Mouse (Mus musculus) bone marrow, adult 2 months (tissue): Measurements from ENCODE around the gene Tmem44. TPM values are rescaled to one million over a fixed set of nuclear protein-coding genes. Genes with fewer than 3 reads are reported as not detected.

Experiments
- H3K27ac ChIP-seq: fragments of 200-500 bp; 2 replicates; pipeline ENCODE4 v1.5.1; 2012; ENCODE audit warnings: low read depth, mild to moderate bottlenecking, control low read depth, inconsistent platforms, low read length; ENCODE audit not compliant: control insufficient read depth, poor library complexity, insufficient read depth
- H3K4me1 ChIP-seq: fragments of 200-500 bp; 2 replicates; pipeline ENCODE4 v1.6.1; 2011; ENCODE audit warnings: low read length; ENCODE audit not compliant: control insufficient read depth, insufficient read depth
- H3K4me3 ChIP-seq: fragments of 200-500 bp; replicated peaks from 2 replicates; pipeline ENCODE3; 2011; ENCODE audit warnings: mild to moderate bottlenecking, low read depth, low read length, control low read depth; ENCODE audit not compliant: control insufficient read depth
- CTCF ChIP-seq: fragments of 200-500 bp; IDR thresholded peaks from 2 replicates; pipeline ENCODE4 v1.5.1; 2011; ENCODE audit warnings: low read length, control low read depth; ENCODE audit not compliant: control insufficient read depth, insufficient read depth
- POLR2A ChIP-seq: fragments of 200-500 bp; IDR thresholded peaks from 2 replicates; pipeline ENCODE4 v1.6.1; 2011; ENCODE audit warnings: low read depth, mild to moderate bottlenecking, control low read depth, low read length, borderline replicate concordance; ENCODE audit not compliant: control insufficient read depth
- WGBS: fragments of 180-500 bp; shearing (Covaris S2); methylation state at CpG from one replicate; pipeline ENCODE4 v1.1.7; 2018; 5-methylcytosine and 5-hydroxymethylcytosine counted together
- polyA plus RNA-seq: library from polyadenylated mRNA; stranded (reverse); fragments of >200 nt; gene quantifications from 2 replicates; pipeline ENCODE4 v1.2.4, GENCODE M21; 2011; ENCODE audit warnings: low replicate concordance; ENCODE audit not compliant: missing spikeins, insufficient read depth, insufficient read length

Gene Tmem44
- polyA plus RNA-seq, 1 experiment = 7.6 TPM

GRCm38 (mm10) chr16:30530815-30531214 is 19.8 kb downstream of the Tmem44 start:
- WGBS = 64% methylated on average over 4 of the region's 4 CpGs
- TF ChIP-seq CTCF = peak; percentile 49
- TF ChIP-seq POLR2A = no peak
- H3K4me3 ChIP-seq = no peak overlapping the region
- H3K27ac ChIP-seq = no peak overlapping the region
- H3K4me1 ChIP-seq = peaks cover 2% of the 10 kb centered on the region; the same call in 1 of the 2 replicates

GRCm38 (mm10) chr16:30528386-30528785 is 22.3 kb downstream of the Tmem44 start:
- no peaks in the 10 kb centered on the region; the same call in 1 of the 2 replicates for H3K4me1 ChIP-seq
- H3K4me3 ChIP-seq = no peak overlapping the region
- H3K27ac ChIP-seq = no peak overlapping the region
- TF ChIP-seq POLR2A (no peak), CTCF (no peak)
- 63% methylated on average over 8 of the region's 8 CpGs for WGBS

- Histone ChIP-seq H3K27ac (no peak overlapping the region), H3K4me3 (no peak overlapping the region), H3K4me1 (no peaks in the 10 kb centered on the region; the same call in 1 of the 2 replicates)
- TF ChIP-seq POLR2A = no peak
- no peak for TF ChIP-seq CTCF
- WGBS = 65% methylated on average over 2 of the region's 2 CpGs
These were observed 22.8 kb downstream of the Tmem44 start for GRCm38 (mm10) chr16:30527889-30528288.

GRCm38 (mm10) chr16:30525756-30526155 is 24.9 kb downstream of the Tmem44 start:
- WGBS = 69% methylated on average over 14 of the region's 14 CpGs
- Histone ChIP-seq H3K27ac (no peak overlapping the region), H3K4me3 (no peak overlapping the region), H3K4me1 (no peaks in the 10 kb centered on the region; the same call in 1 of the 2 replicates)
- TF ChIP-seq POLR2A = no peak
- TF ChIP-seq CTCF = no peak

- WGBS = 84% methylated on average over 6 of the region's 6 CpGs
- Histone ChIP-seq H3K27ac (no peak overlapping the region), H3K4me1 (no peaks in the 10 kb centered on the region; the same call in 1 of the 2 replicates), H3K4me3 (no peak overlapping the region)
- TF ChIP-seq CTCF = no peak
These were observed 26.2 kb downstream of the Tmem44 start for GRCm38 (mm10) chr16:30524481-30524880.

- H3K4me1 ChIP-seq = no peaks in the 10 kb centered on the region; the same call in 1 of the 2 replicates
- no peak overlapping the region for H3K27ac ChIP-seq
- WGBS = 84% methylated on average over 10 of the region's 10 CpGs
- H3K4me3 ChIP-seq = no peak overlapping the region
- TF ChIP-seq POLR2A (no peak), CTCF (no peak)
These were observed 28.2 kb downstream of the Tmem44 start for GRCm38 (mm10) chr16:30522253-30522940.

- Histone ChIP-seq H3K27ac (no peak overlapping the region), H3K4me3 (no peak overlapping the region), H3K4me1 (no peaks in the 10 kb centered on the region; the same call in 1 of the 2 replicates)
- 63% methylated on average over 3 of the region's 3 CpGs for WGBS
- no peak for TF ChIP-seq POLR2A
- 0 out of 2 replicates have a peak, but pooled peaks have one; percentile 9 for TF ChIP-seq CTCF
These were observed 29.5 kb downstream of the Tmem44 start for GRCm38 (mm10) chr16:30521147-30521546.

- Histone ChIP-seq H3K4me3 (no peak overlapping the region), H3K27ac (no peak overlapping the region)
- 21% methylated on average over 9 of the region's 9 CpGs for WGBS
These were observed 30.2 kb downstream of the Tmem44 start for GRCm38 (mm10) chr16:30520361-30520823.

GRCm38 (mm10) chr16:30518635-30519034 is 32.0 kb downstream of the Tmem44 start:
- WGBS = 89% methylated on average over 9 of the region's 9 CpGs
- Histone ChIP-seq H3K4me3 (no peak overlapping the region), H3K27ac (no peak overlapping the region), H3K4me1 (no peaks in the 10 kb centered on the region)
- TF ChIP-seq CTCF (no peak), POLR2A (no peak)

More at GRCm38 (mm10) chr16:30520361-30520823, 30.2 kb downstream of the Tmem44 start:
- no peaks in the 10 kb centered on the region for H3K4me1 ChIP-seq
- TF ChIP-seq POLR2A (no peak), CTCF (peak; percentile 81)
